Mouse (Mus musculus) retina, adult 2 months (tissue): ENCODE results near the gene Tut1.
"Not testable (repeated sequence)": the region's sequence is repeated elsewhere in the genome, so short reads cannot be mapped to it uniquely, and the experiment has no call there.

Source experiments
- DNase-seq: peaks from one replicate; pipeline ENCODE4 v3.0.0-alpha.2; 2012; ENCODE audit warnings: low read depth, low spot score

The Tut1 gene

GRCm38 (mm10) chr19:9006915-9007314 lies 53.3 kb downstream of the Tut1 start:
- not testable (repeated sequence) for DNase-seq
